Mouse (Mus musculus): ENCODE data around the gene Hsd3b7.

Hsd3b7 gene

GRCm38 (mm10) chr7:127808821-127809220 lies 8.4 kb downstream of the Hsd3b7 start:
- peaks cover under 1% of the 10 kb centered on the region; the same call in 1 of the 2 replicates for H3K36me3 ChIP-seq (ENCODE audit: insufficient read depth, low read length)
- peaks cover 43% of the 10 kb centered on the region for H3K4me1 ChIP-seq (replicated peaks; ENCODE audit: low read depth, low read length)
- no peaks in the 10 kb centered on the region for H3K9me3 ChIP-seq (ENCODE audit: low read length)
- H3K4me3 ChIP-seq (replicated peaks; ENCODE audit: low read length): no peak overlapping the region
- H3K27me3 ChIP-seq (ENCODE audit: insufficient read depth, low read length): peaks cover 6% of the 10 kb centered on the region
- TF ChIP-seq CTCF (conservative IDR thresholded peaks at IDR 0.05; ENCODE audit: low read length) (no peak), POU5F1 (IDR thresholded peaks at IDR 0.05; ENCODE audit: borderline replicate concordance, low read length) (no peak), NANOG (IDR thresholded peaks at IDR 0.05; ENCODE audit: borderline replicate concordance, low read length) (no peak)

DNA sequence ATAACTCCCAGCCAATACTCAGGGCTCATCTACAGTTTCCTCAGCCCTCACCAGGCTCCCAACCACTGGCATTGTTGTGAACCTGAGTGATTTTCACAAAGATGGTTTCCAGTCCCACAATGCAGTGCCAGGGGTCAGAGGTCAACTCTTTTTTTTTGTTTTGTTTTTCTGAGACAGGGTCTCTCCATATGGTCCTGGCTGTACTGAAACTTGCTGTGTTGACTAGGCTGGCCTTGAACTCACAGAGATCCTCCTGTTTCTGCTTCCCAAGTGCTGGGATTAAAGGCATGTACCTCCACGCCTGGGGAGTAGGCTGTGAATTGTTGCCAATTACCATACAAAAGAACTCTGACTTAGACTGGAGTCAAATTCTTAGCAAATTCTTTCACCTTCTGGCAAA lies 9.4 kb downstream of the Hsd3b7 start:
- H3K4me1 ChIP-seq (replicated peaks; ENCODE audit: low read depth, low read length): peaks cover 47% of the 10 kb centered on the region
- H3K4me3 ChIP-seq (replicated peaks; ENCODE audit: low read length): no peak overlapping the region
- no peak for TF ChIP-seq NANOG (IDR thresholded peaks at IDR 0.05; ENCODE audit: borderline replicate concordance, low read length)
- no peak for TF ChIP-seq CTCF (conservative IDR thresholded peaks at IDR 0.05; ENCODE audit: low read length)
- TF ChIP-seq POU5F1 (IDR thresholded peaks at IDR 0.05; ENCODE audit: borderline replicate concordance, low read length): no peak
- no peaks in the 10 kb centered on the region for H3K9me3 ChIP-seq (ENCODE audit: low read length)
- H3K36me3 ChIP-seq (ENCODE audit: insufficient read depth, low read length): no peaks in the 10 kb centered on the region
- H3K27me3 ChIP-seq (ENCODE audit: insufficient read depth, low read length): peaks cover 16% of the 10 kb centered on the region

GRCm38 (mm10) chr7:127810650-127811049 lies 10.2 kb downstream of the Hsd3b7 start:
- peaks cover 24% of the 10 kb centered on the region for H3K27me3 ChIP-seq (ENCODE audit: insufficient read depth, low read length)
- peaks cover 55% of the 10 kb centered on the region for H3K4me1 ChIP-seq (replicated peaks; ENCODE audit: low read depth, low read length)
- peak overlapping the region; percentile 65 for H3K4me3 ChIP-seq (replicated peaks; ENCODE audit: low read length)
- no peaks in the 10 kb centered on the region for H3K36me3 ChIP-seq (ENCODE audit: insufficient read depth, low read length)
- TF ChIP-seq POU5F1 (IDR thresholded peaks at IDR 0.05; ENCODE audit: borderline replicate concordance, low read length) (no peak), CTCF (conservative IDR thresholded peaks at IDR 0.05; ENCODE audit: low read length) (no peak), NANOG (IDR thresholded peaks at IDR 0.05; ENCODE audit: borderline replicate concordance, low read length) (no peak)
- H3K9me3 ChIP-seq (ENCODE audit: low read length): no peaks in the 10 kb centered on the region

DNA sequence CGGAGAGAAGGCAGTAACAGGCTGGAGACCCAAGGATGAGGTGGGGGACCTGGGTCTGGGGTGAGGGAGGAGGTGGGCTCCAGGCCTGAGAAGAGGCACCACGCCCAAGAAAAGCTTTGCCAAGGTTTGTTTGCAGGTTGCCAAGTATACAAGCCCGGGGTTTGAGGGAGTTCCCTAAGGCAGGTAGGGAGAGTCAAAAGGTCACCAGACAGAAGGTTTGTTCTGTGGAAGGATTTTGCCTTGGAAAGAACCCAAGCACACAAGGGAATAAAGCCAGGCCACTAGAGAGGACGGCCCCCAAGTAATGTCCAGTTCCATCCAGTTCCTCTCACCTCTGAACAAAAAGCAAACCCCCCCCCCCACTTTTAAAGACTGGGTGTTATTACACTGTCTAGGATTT lies 10.8 kb downstream of the Hsd3b7 start:
- H3K36me3 ChIP-seq (ENCODE audit: insufficient read depth, low read length): no peaks in the 10 kb centered on the region
- no peak for TF ChIP-seq POU5F1 (IDR thresholded peaks at IDR 0.05; ENCODE audit: borderline replicate concordance, low read length)
- TF ChIP-seq NANOG (IDR thresholded peaks at IDR 0.05; ENCODE audit: borderline replicate concordance, low read length): no peak
- no peak for TF ChIP-seq CTCF (conservative IDR thresholded peaks at IDR 0.05; ENCODE audit: low read length)

DNA sequence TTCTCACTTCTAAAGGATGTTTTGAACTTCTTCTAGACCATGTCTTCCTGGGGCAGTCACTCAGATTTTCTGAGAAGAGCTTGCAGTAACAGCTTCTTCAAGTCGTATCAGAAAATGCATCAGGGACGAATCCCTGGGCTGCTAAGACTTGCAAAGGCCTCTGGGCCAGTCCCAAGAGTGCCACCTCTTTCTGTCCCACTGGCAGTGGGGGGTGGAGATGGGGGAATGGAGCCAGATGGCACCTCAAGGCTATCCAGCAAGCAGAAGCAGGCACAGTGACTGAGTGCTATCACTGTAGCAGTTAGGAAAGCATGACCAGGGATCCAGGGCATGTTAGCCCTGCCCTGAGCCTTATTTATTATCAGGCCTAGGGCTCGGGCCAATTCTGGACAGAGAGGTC lies 11.9 kb downstream of the Hsd3b7 start:
- Histone ChIP-seq H3K9me3 (ENCODE audit: low read length) (no peaks in the 10 kb centered on the region), H3K4me3 (replicated peaks; ENCODE audit: low read length) (no peak overlapping the region), H3K36me3 (ENCODE audit: insufficient read depth, low read length) (no peaks in the 10 kb centered on the region), H3K27me3 (ENCODE audit: insufficient read depth, low read length) (peaks cover 30% of the 10 kb centered on the region), H3K4me1 (replicated peaks; ENCODE audit: low read depth, low read length) (peaks cover 70% of the 10 kb centered on the region)
- TF ChIP-seq CTCF (conservative IDR thresholded peaks at IDR 0.05; ENCODE audit: low read length): no peak

More for the DNA sequence above, 10.8 kb downstream of the Hsd3b7 start:
- Histone ChIP-seq H3K27me3 (ENCODE audit: insufficient read depth, low read length) (peaks cover 28% of the 10 kb centered on the region), H3K4me3 (replicated peaks; ENCODE audit: low read length) (peak overlapping the region; percentile 65), H3K4me1 (replicated peaks; ENCODE audit: low read depth, low read length) (peaks cover 61% of the 10 kb centered on the region), H3K9me3 (ENCODE audit: low read length) (no peaks in the 10 kb centered on the region)

DNA sequence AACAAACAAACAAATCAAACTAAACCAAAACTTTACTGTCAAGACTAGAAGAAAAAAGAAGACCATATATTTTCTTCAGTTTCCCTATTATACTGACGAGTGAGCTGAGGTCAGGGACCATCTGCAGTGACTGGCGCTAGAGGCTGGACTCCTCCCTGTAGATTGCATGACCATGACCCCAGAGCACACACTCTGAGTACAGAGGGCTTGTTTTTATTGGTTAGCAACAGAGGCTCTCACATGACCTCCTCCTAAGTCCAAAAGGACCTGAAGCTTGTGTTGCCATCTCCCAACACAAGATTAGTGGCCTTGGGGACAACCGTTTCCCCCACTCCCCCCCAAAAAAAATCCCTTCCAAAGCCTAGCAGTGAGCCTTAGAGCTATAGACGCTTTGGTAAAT lies 13.4 kb downstream of the Hsd3b7 start:
- H3K4me3 ChIP-seq (replicated peaks; ENCODE audit: low read length): 0 out of 2 replicates have a peak overlapping the region, but pooled peaks have one; percentile 54
- H3K4me1 ChIP-seq (replicated peaks; ENCODE audit: low read depth, low read length): peaks cover 69% of the 10 kb centered on the region
- no peaks in the 10 kb centered on the region for H3K9me3 ChIP-seq (ENCODE audit: low read length)
- H3K36me3 ChIP-seq (ENCODE audit: insufficient read depth, low read length): no peaks in the 10 kb centered on the region
- TF ChIP-seq NANOG (IDR thresholded peaks at IDR 0.05; ENCODE audit: borderline replicate concordance, low read length): no peak
- no peak for TF ChIP-seq CTCF (conservative IDR thresholded peaks at IDR 0.05; ENCODE audit: low read length)
- TF ChIP-seq POU5F1 (IDR thresholded peaks at IDR 0.05; ENCODE audit: borderline replicate concordance, low read length): no peak
- H3K27me3 ChIP-seq (ENCODE audit: insufficient read depth, low read length): peaks cover 35% of the 10 kb centered on the region

DNA sequence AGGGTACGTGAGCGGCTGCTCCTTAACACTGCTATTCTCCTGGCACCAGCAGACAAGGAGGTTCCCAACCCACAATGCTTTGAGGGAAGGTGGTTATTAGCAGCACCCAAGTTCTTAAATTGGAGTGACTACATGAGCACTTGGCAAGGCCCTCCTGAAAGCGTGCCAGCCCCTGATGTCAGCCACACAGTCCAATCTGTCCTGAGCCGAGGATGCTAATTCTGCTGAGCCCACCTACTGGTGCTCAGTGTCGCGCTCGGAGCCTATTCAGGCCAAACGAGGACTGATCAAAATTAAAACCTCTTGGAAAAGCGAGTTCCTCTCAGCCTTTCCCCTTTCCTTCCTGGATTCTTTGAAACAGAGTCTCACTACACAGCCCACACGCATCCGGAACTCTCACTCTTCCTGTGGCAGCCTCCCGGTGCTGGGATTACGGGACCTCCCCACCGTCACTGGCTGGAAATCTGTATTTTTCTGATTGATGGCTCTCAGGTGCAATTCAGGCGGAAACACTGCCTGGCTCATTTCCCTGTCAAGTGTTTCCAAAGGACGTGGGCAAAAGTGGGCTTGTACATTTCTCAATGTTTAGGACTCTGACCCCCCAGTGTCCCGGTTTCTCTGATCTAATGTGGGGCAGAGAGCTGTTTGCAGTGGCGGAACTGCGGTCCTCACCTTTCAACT lies 14.0 kb downstream of the Hsd3b7 start:
- H3K36me3 ChIP-seq (ENCODE audit: insufficient read depth, low read length): no peaks in the 10 kb centered on the region
- peaks cover 35% of the 10 kb centered on the region for H3K27me3 ChIP-seq (ENCODE audit: insufficient read depth, low read length)
- H3K4me1 ChIP-seq (replicated peaks; ENCODE audit: low read depth, low read length): peaks cover 64% of the 10 kb centered on the region
- TF ChIP-seq CTCF (conservative IDR thresholded peaks at IDR 0.05; ENCODE audit: low read length) (no peak), NANOG (IDR thresholded peaks at IDR 0.05; ENCODE audit: borderline replicate concordance, low read length) (no peak), POU5F1 (IDR thresholded peaks at IDR 0.05; ENCODE audit: borderline replicate concordance, low read length) (no peak)
- H3K9me3 ChIP-seq (ENCODE audit: low read length): no peaks in the 10 kb centered on the region
- H3K4me3 ChIP-seq (replicated peaks; ENCODE audit: low read length): peak overlapping the region; percentile 54

DNA sequence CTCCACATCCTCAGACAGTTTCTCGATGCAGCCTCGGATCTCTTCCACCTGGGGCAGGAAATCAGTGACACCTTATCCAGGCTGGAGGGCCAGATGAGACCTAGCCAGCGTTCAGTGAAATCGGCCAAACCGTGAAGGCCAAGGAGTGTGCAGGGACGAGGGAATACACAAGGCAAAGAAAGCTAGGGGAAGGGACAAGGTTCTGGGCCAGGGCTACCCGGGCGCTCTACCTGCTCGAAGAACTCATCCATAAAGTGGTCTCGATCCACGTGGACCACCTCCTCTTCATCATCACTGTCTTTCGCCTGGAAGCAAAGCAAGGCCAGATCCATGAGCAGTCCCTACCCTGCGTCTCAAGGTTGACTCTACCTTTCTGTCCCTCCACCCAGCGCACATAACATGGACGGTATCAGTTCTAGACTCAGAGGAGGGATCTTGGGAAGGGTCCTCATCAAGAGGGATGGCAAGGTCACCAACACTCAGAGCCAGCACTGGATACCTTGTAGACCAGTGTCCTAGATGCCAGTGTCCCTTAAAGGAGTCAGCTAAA lies 14.8 kb downstream of the Hsd3b7 start:
- peaks cover 35% of the 10 kb centered on the region for H3K27me3 ChIP-seq (ENCODE audit: insufficient read depth, low read length)
- H3K4me1 ChIP-seq (replicated peaks; ENCODE audit: low read depth, low read length): peaks cover 55% of the 10 kb centered on the region
- peak overlapping the region; percentile 54 for H3K4me3 ChIP-seq (replicated peaks; ENCODE audit: low read length)
- H3K9me3 ChIP-seq (ENCODE audit: low read length): no peaks in the 10 kb centered on the region
- no peaks in the 10 kb centered on the region for H3K36me3 ChIP-seq (ENCODE audit: insufficient read depth, low read length)
- TF ChIP-seq CTCF (conservative IDR thresholded peaks at IDR 0.05; ENCODE audit: low read length): no peak
- TF ChIP-seq NANOG (IDR thresholded peaks at IDR 0.05; ENCODE audit: borderline replicate concordance, low read length): no peak
- no peak for TF ChIP-seq POU5F1 (IDR thresholded peaks at IDR 0.05; ENCODE audit: borderline replicate concordance, low read length)
